Mouse (Mus musculus) embryonic facial prominence, embryonic 10.5 days (tissue): Measurements from ENCODE around the gene Stpg1. TPM values are rescaled to one million over a fixed set of nuclear protein-coding genes. Genes with fewer than 3 reads are reported as not detected.

ENCODE experiments used
- DNase-seq: peaks from one replicate; pipeline ENCODE4 v3.0.0-alpha.2; 2017; ENCODE audit warnings: low spot score
- H3K27ac ChIP-seq: fragments of 300-500 bp; sonication (generic); replicated peaks from 2 replicates; pipeline ENCODE4 v1.5.1; 2016; ENCODE audit warnings: mild to moderate bottlenecking
- H3K27me3 ChIP-seq: fragments of 300-500 bp; sonication (generic); replicated peaks from 2 replicates; pipeline ENCODE4 v1.6.1; 2016; ENCODE audit warnings: low read depth, mild to moderate bottlenecking; ENCODE audit not compliant: poor library complexity, severe bottlenecking
- H3K36me3 ChIP-seq: fragments of 300-500 bp; sonication (generic); replicated peaks from 2 replicates; pipeline ENCODE4 v1.6.1; 2016; ENCODE audit warnings: mild to moderate bottlenecking, moderate library complexity
- H3K4me1 ChIP-seq: fragments of 300-500 bp; sonication (generic); 2 replicates; pipeline ENCODE4 v1.6.1; 2016
- H3K4me3 ChIP-seq: fragments of 300-500 bp; sonication (generic); 2 replicates; pipeline ENCODE4 v1.5.1; 2016; ENCODE audit warnings: mild to moderate bottlenecking, moderate library complexity
- H3K9me3 ChIP-seq: fragments of 300-500 bp; sonication (generic); 2 replicates; pipeline ENCODE4 v1.6.1; 2016; ENCODE audit warnings: mild to moderate bottlenecking
- WGBS: fragments of 180-500 bp; shearing (Covaris S2); methylation state at CpG from one replicate; pipeline ENCODE4 v1.1.7; 2016; 5-methylcytosine and 5-hydroxymethylcytosine counted together
- polyA plus RNA-seq: library from polyadenylated mRNA; unstranded; fragments of >200 nt; fragmentation: Nextera tagmentation; extraction: Ambion mirVana; gene quantifications from 2 replicates; pipeline ENCODE4 v1.2.1, GENCODE M21; 2016

Stpg1 gene
- polyA plus RNA-seq, 1 experiment from 2014 or later = 0.37 TPM

GRCm38 (mm10) chr4:135570152-135571036 lies 75.8 kb downstream of the Stpg1 start:
- WGBS = 10% methylated on average over 32 of the region's 32 CpGs
- Histone ChIP-seq H3K4me3 (peak overlapping the region; percentile 56), H3K9me3 (no peaks in the 10 kb centered on the region), H3K27ac (peak overlapping the region; percentile 55), H3K36me3 (no peaks in the 10 kb centered on the region), H3K4me1 (peaks cover 81% of the 10 kb centered on the region), H3K27me3 (peaks cover 99% of the 10 kb centered on the region)
- DNase-seq = peak; percentile 80

GRCm38 (mm10) chr4:135571037-135571550 lies 76.5 kb downstream of the Stpg1 start:
- no peaks in the 10 kb centered on the region for H3K9me3 ChIP-seq
- peaks cover 84% of the 10 kb centered on the region for H3K4me1 ChIP-seq
- peak; percentile 27 for DNase-seq
- peak overlapping the region; percentile 56 for H3K4me3 ChIP-seq
- WGBS = 44% methylated on average over 6 of the region's 6 CpGs
- H3K27me3 ChIP-seq = peaks cover 99% of the 10 kb centered on the region
- H3K36me3 ChIP-seq = no peaks in the 10 kb centered on the region
- peak overlapping the region; percentile 55 for H3K27ac ChIP-seq

- peaks cover 77% of the 10 kb centered on the region for H3K4me1 ChIP-seq
These were observed 77.7 kb downstream of the Stpg1 start for GRCm38 (mm10) chr4:135572276-135572675.

GRCm38 (mm10) chr4:135573251-135573808 lies 78.7 kb downstream of the Stpg1 start, which contains the start of gene Grhl3:
Grhl3 (minus strand) TSS chr4:135573630.
- WGBS = under 1% methylated on average over 31 of the region's 31 CpGs
- H3K27me3 ChIP-seq = peaks cover 83% of the 10 kb centered on the region
- H3K27ac ChIP-seq = no peak within 1 kb of the TSS
- peak within 1 kb of the TSS; percentile 50 for H3K4me3 ChIP-seq
- H3K9me3 ChIP-seq = no peaks in the 10 kb centered on the region
- DNase-seq = peak; percentile 70
- H3K4me1 ChIP-seq = peaks cover 67% of the 10 kb centered on the region
- no peaks in the 10 kb centered on the region for H3K36me3 ChIP-seq

More at GRCm38 (mm10) chr4:135572276-135572675, 77.7 kb downstream of the Stpg1 start:
- Histone ChIP-seq H3K9me3 (no peaks in the 10 kb centered on the region), H3K36me3 (no peaks in the 10 kb centered on the region), H3K27me3 (peaks cover 94% of the 10 kb centered on the region), H3K4me3 (peak overlapping the region; percentile 50), H3K27ac (no peak overlapping the region)
- DNase-seq = no peak
- 25% methylated on average over 8 of the region's 8 CpGs for WGBS

- Histone ChIP-seq H3K36me3 (no peaks in the 10 kb centered on the region), H3K27me3 (peaks cover 61% of the 10 kb centered on the region)
- no peak for DNase-seq
These were observed 81.0 kb downstream of the Stpg1 start for GRCm38 (mm10) chr4:135575365-135576140.

GRCm38 (mm10) chr4:135578490-135578889 lies 83.9 kb downstream of the Stpg1 start:
- Histone ChIP-seq H3K4me1 (peaks cover 39% of the 10 kb centered on the region), H3K27me3 (peaks cover 47% of the 10 kb centered on the region), H3K27ac (no peak overlapping the region), H3K36me3 (no peaks in the 10 kb centered on the region), H3K9me3 (no peaks in the 10 kb centered on the region), H3K4me3 (no peak overlapping the region)
- WGBS = 80% methylated on average over 5 of the region's 5 CpGs
- DNase-seq = no peak

More at GRCm38 (mm10) chr4:135575365-135576140, 81.0 kb downstream of the Stpg1 start:
- 67% methylated on average over 15 of the region's 15 CpGs for whole genome bisulfite sequencing
- no peak overlapping the region for H3K27ac ChIP-seq
- H3K4me1 ChIP-seq = peaks cover 53% of the 10 kb centered on the region
- H3K4me3 ChIP-seq = no peak overlapping the region
- H3K9me3 ChIP-seq = no peaks in the 10 kb centered on the region

GRCm38 (mm10) chr4:135579695-135580094 lies 85.1 kb downstream of the Stpg1 start:
- Histone ChIP-seq H3K4me3 (no peak overlapping the region), H3K4me1 (peaks cover 27% of the 10 kb centered on the region), H3K27me3 (peaks cover 35% of the 10 kb centered on the region), H3K27ac (no peak overlapping the region), H3K9me3 (no peaks in the 10 kb centered on the region), H3K36me3 (no peaks in the 10 kb centered on the region)
- 61% methylated on average over 6 of the region's 6 CpGs for WGBS
- no peak for DNase-seq

GRCm38 (mm10) chr4:135581222-135581910 lies 86.8 kb downstream of the Stpg1 start:
- Histone ChIP-seq H3K27ac (no peak overlapping the region), H3K9me3 (no peaks in the 10 kb centered on the region), H3K4me1 (peaks cover 23% of the 10 kb centered on the region), H3K27me3 (peaks cover 19% of the 10 kb centered on the region), H3K4me3 (no peak overlapping the region), H3K36me3 (no peaks in the 10 kb centered on the region)
- WGBS = 26% methylated on average over 12 of the region's 12 CpGs
- no peak for DNase-seq

GRCm38 (mm10) chr4:135584838-135585237 lies 90.2 kb downstream of the Stpg1 start:
- WGBS = 58% methylated on average over 4 of the region's 4 CpGs

More at GRCm38 (mm10) chr4:135584838-135585237, 90.2 kb downstream of the Stpg1 start:
- no peak for DNase-seq
- Histone ChIP-seq H3K27ac (no peak overlapping the region), H3K27me3 (peaks cover 16% of the 10 kb centered on the region), H3K36me3 (no peaks in the 10 kb centered on the region), H3K9me3 (no peaks in the 10 kb centered on the region), H3K4me1 (peaks cover 31% of the 10 kb centered on the region), H3K4me3 (no peak overlapping the region)
